In the genomic region with DNA sequence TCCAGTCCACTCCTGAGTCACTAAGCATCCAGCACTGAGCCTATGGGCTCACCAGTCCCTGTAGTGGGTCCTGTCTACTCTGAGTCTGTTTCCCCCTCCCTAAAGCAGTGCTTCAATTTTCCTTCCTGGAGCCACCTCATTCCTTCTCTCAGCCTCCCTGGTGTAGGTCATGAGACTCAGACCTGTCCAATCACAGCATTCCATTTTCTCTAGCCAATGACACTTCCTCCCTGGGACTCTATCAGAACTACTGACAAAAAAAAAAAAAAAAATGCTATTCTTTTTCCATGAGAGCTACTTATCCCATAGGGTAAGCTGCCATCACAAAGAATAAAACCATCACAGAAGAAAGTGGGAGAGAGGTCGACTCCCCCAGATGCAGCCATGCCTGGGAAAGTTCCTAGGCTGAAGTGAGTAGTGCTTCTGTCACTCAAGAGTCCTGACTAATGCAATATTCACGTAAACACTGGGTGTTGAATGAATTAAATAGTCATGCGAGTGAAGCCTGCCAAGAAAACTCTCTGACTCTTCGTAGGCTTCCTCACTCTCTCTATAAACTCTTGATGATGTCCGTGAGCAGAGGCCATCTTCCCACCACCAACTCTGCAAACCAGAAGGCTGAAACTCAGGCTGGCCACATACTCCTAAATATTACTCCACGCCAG, we compare ENCODE assay signal across 23 mouse cellular contexts.
DNase-seq lines count a peak whose midpoint lies in the region; ATAC-seq and TF ChIP-seq lines count a peak whose summit lies in the region.
"Had no signal": no experiment of that assay in that cellular context is flagged by ENCODE, and none has a peak within 500 bp of the region (broad histone marks: within the 10 kb centered on the region; RNA-seq: fewer than 3 reads in every experiment).

No protein-coding gene starts in this region.

- H3K9me3 ChIP-seq in lung, postnatal 0 days (ENCODE audit: low read length): no peaks in the 10 kb centered on the region
- no peaks in the 10 kb centered on the region for H3K9me3 ChIP-seq in hindbrain, embryonic 16.5 days (ENCODE audit: control insufficient read depth, low read length)
- H3K9me3 ChIP-seq: embryonic facial prominence, embryonic 12.5 days; forebrain, embryonic 13.5 days; G1E; heart, embryonic 13.5 days; hindbrain, embryonic 12.5 days had no signal

- no peak overlapping the region for H3K4me2 ChIP-seq in lung, postnatal 0 days (replicated peaks; ENCODE audit: low read depth, low read length)
- H3K4me2 ChIP-seq in hindbrain, embryonic 16.5 days (ENCODE audit: low read length): no peak overlapping the region
- H3K4me2 ChIP-seq: embryonic facial prominence, embryonic 12.5 days; forebrain, embryonic 13.5 days; heart, embryonic 13.5 days; hindbrain, embryonic 12.5 days had no signal

- no peak overlapping the region for H3K4me3 ChIP-seq in lung, postnatal 0 days (ENCODE audit: low read depth, low read length)
- H3K4me3 ChIP-seq in embryonic fibroblast, embryonic 13.5 days (ENCODE audit: insufficient read depth, low read length): no peak overlapping the region
- H3K4me3 ChIP-seq in hindbrain, embryonic 16.5 days (ENCODE audit: low read length): no peak overlapping the region
- no peak overlapping the region for H3K4me3 ChIP-seq in left cerebral cortex, adult 2 months
- H3K4me3 ChIP-seq: embryonic facial prominence, embryonic 12.5 days; forebrain, embryonic 13.5 days; gastrocnemius, adult 2 months; heart, embryonic 13.5 days; hindbrain, embryonic 12.5 days had no signal

- WGBS in lung, postnatal 0 days: 47% methylated on average over 6 of the region's 6 CpGs
- WGBS in hindbrain, embryonic 16.5 days: 85% methylated on average over 6 of the region's 6 CpGs

- TF ChIP-seq POLR2A in embryonic fibroblast, embryonic 13.5 days (IDR thresholded peaks at IDR 0.05; ENCODE audit: low read depth, low read length): no peak

- peak; percentile 50 for DNase-seq in lung, postnatal 0 days (ENCODE audit: low spot score)
- DNase-seq in lung, postnatal 4 days: no peak
- peak; percentile 91 for DNase-seq in NIH3T3 (ENCODE audit: low read depth)
- DNase-seq in frontal cortex, postnatal 14 days (ENCODE audit: low spot score in 2 of 2): no peak
- no peak for DNase-seq in left cerebral cortex, adult 2 months (ENCODE audit: extremely low spot score in 1 of 2, low spot score in 2 of 2)
- DNase-seq: adrenal gland, postnatal 10 days; cerebellum, adult 11-12 months; cerebellum, adult 9-10 months; cerebellum, postnatal 25 days; forebrain, postnatal 0 days; gastrocnemius, adult 2 months; gastrocnemius, postnatal 36 days; heart, adult 11 months; heart, postnatal 4 days had no signal

- H3K27ac ChIP-seq in lung, postnatal 0 days (ENCODE audit: low read length): no peak overlapping the region
- peak overlapping the region; percentile 42; the same call in 1 of the 2 replicates for H3K27ac ChIP-seq in embryonic fibroblast, embryonic 13.5 days (ENCODE audit: insufficient read depth, low read length)
- H3K27ac ChIP-seq in hindbrain, embryonic 16.5 days (ENCODE audit: low read depth, low read length): no peak overlapping the region
- H3K27ac ChIP-seq in left cerebral cortex, adult 2 months: no peak overlapping the region
- H3K27ac ChIP-seq: embryonic facial prominence, embryonic 12.5 days; forebrain, embryonic 13.5 days; gastrocnemius, adult 2 months; heart, embryonic 13.5 days; hindbrain, embryonic 12.5 days; hindbrain, postnatal 0 days had no signal

- H3K9ac ChIP-seq in lung, postnatal 0 days (replicated peaks; ENCODE audit: low read depth): no peak overlapping the region
- H3K9ac ChIP-seq in hindbrain, embryonic 16.5 days (ENCODE audit: low read depth, low read length): no peak overlapping the region
- H3K9ac ChIP-seq: embryonic facial prominence, embryonic 12.5 days; forebrain, embryonic 13.5 days; forebrain, postnatal 0 days; heart, embryonic 13.5 days; hindbrain, embryonic 12.5 days had no signal

- H3K27me3 ChIP-seq in lung, postnatal 0 days (replicated peaks; ENCODE audit: insufficient read depth, low read length): no peaks in the 10 kb centered on the region
- no peaks in the 10 kb centered on the region for H3K27me3 ChIP-seq in hindbrain, embryonic 16.5 days (replicated peaks; ENCODE audit: control insufficient read depth, insufficient read depth, low read length)
- H3K27me3 ChIP-seq: embryonic facial prominence, embryonic 12.5 days; forebrain, embryonic 13.5 days; heart, embryonic 13.5 days; hindbrain, embryonic 12.5 days had no signal

- intact Hi-C loops in left cerebral cortex, adult 2 months (cut with DNase I): loop anchor here (5.0 kb wide), 1 partner anchor 36 kb away; no protein-coding TSS in a partner anchor

- ATAC-seq in lung, postnatal 0 days: peak; percentile 57
- ATAC-seq in hindbrain, embryonic 16.5 days: no peak
- ATAC-seq: CD4-positive, CD25-positive, alpha-beta regulatory T cell, adult 4 months; forebrain, embryonic 13.5 days; forebrain, postnatal 0 days; hindbrain, postnatal 0 days had no signal

- TF ChIP-seq CTCF in lung, postnatal 0 days (IDR thresholded peaks at IDR 0.05): no peak
- no peak for TF ChIP-seq CTCF in embryonic fibroblast, embryonic 13.5 days (IDR thresholded peaks at IDR 0.05; ENCODE audit: borderline replicate concordance, insufficient read depth, low read length)
- TF ChIP-seq CTCF in left cerebral cortex, adult 2 months (IDR thresholded peaks at IDR 0.05): no peak

- H3K36me3 ChIP-seq in lung, postnatal 0 days (ENCODE audit: insufficient read depth, low read length): no peaks in the 10 kb centered on the region
- H3K36me3 ChIP-seq in hindbrain, embryonic 16.5 days (ENCODE audit: control insufficient read depth, insufficient read depth, low read length): no peaks in the 10 kb centered on the region
- H3K36me3 ChIP-seq: embryonic facial prominence, embryonic 12.5 days; heart, embryonic 13.5 days; hindbrain, embryonic 12.5 days had no signal

- H3K4me1 ChIP-seq in lung, postnatal 0 days (ENCODE audit: insufficient read depth, low read depth, low read length): no peaks in the 10 kb centered on the region
- peaks cover 10% of the 10 kb centered on the region for H3K4me1 ChIP-seq in embryonic fibroblast, embryonic 13.5 days (ENCODE audit: control insufficient read depth, insufficient read depth, low read length)
- peaks cover 3% of the 10 kb centered on the region for H3K4me1 ChIP-seq in hindbrain, embryonic 16.5 days (ENCODE audit: control insufficient read depth, insufficient read depth, low read depth, low read length)
- H3K4me1 ChIP-seq: embryonic facial prominence, embryonic 12.5 days had no signal

- no peak for TF ChIP-seq EP300 in lung, postnatal 0 days (IDR thresholded peaks at IDR 0.05)

Comparison
In these comparisons a context has a peak if more than half of its experiments do, and no peak if none do; other contexts are left out.
1. DNase-seq: peak in lung, postnatal 0 days (single experiment) and NIH3T3 (single experiment); none in lung, postnatal 4 days (0 of 2), frontal cortex, postnatal 14 days (0 of 2) and left cerebral cortex, adult 2 months (0 of 2).